Mouse (Mus musculus): ENCODE measurements around the gene Cutc. TPM values are rescaled to one million over a fixed set of nuclear protein-coding genes. Genes with fewer than 3 reads are reported as not detected.

Gene Cutc
- total and polyA plus RNA-seq, 3 experiments = 10.1 to 22.7 (median 18.2) TPM

GRCm38 (mm10) chr19:43731157-43731556 lies 21.6 kb upstream of the Cutc start:
- Histone ChIP-seq H3K27me3 (replicated peaks) (no peaks in the 10 kb centered on the region), H3K4me1 (ENCODE audit: control insufficient read depth in 1 of 2, insufficient read depth in 2 of 2) (peaks cover 6 to 21% of the 10 kb centered on the region in 2 experiments), H3K9ac (ENCODE audit: insufficient read depth, low read depth) (no peak overlapping the region), H3K36me3 (replicated peaks in 1 of 2; ENCODE audit: control insufficient read depth in 1 of 2, insufficient read depth in 1 of 2, low read length in 1 of 2) (peaks cover 28 to 60% of the 10 kb centered on the region in 2 experiments), H3K79me2 (replicated peaks; ENCODE audit: control insufficient read depth, extremely low read depth, insufficient read depth, poor library complexity, severe bottlenecking) (no peaks in the 10 kb centered on the region), H3K4me3 (replicated peaks in 1 of 3; ENCODE audit: low read depth in 2 of 3, low read length in 2 of 3, poor library complexity in 1 of 3) (no peak overlapping the region), H3K4me2 (ENCODE audit: insufficient read depth, low read depth, poor library complexity, severe bottlenecking) (no peak overlapping the region), H3K9me3 (replicated peaks; ENCODE audit: low read length) (peaks cover 1% of the 10 kb centered on the region), H3K27ac (ENCODE audit: insufficient read depth, low read depth) (no peak overlapping the region)
- dilution Hi-C loops (cut with MboI; ENCODE audit: extremely low pct_ligation_motif_present, extremely low pct_unique_long_range_greater_than_20kb, low sequenced_read_pairs) = no loop called here
- in situ Hi-C loops (cut with MboI; ENCODE audit: low pct_ligation_motif_present, low pct_unique_long_range_greater_than_20kb, low sequenced_read_pairs) = no loop called here
- DNase-seq (ENCODE audit: extremely low read depth) = no peak
- TF ChIP-seq SMC3 (IDR thresholded peaks at IDR 0.05; ENCODE audit: low read depth, low read length) (no peak), NRF1 (IDR thresholded peaks at IDR 0.05; ENCODE audit: low read depth, low read length) (no peak), ELF1 (IDR thresholded peaks at IDR 0.05; ENCODE audit: low read depth, low read length) (no peak), IRF4 (IDR thresholded peaks at IDR 0.05; ENCODE audit: low read depth, low read length) (no peak), KAT2A (IDR thresholded peaks at IDR 0.05; ENCODE audit: insufficient replicate concordance, low read length) (no peak), MXI1 (IDR thresholded peaks at IDR 0.05; ENCODE audit: low read depth, low read length) (no peak), POLR2A (IDR thresholded peaks at IDR 0.05; ENCODE audit: low read depth, low read length) (no peak), CHD2 (IDR thresholded peaks at IDR 0.05; ENCODE audit: low read length) (no peak)

- peaks cover 3% of the 10 kb centered on the region for H3K9me3 ChIP-seq (replicated peaks; ENCODE audit: low read length)
- H3K4me3 ChIP-seq (replicated peaks in 1 of 3; ENCODE audit: low read depth in 2 of 3, low read length in 2 of 3, poor library complexity in 1 of 3) = no peak overlapping the region
- no peak overlapping the region for H3K27ac ChIP-seq (ENCODE audit: insufficient read depth, low read depth)
- no peaks in the 10 kb centered on the region for H3K27me3 ChIP-seq (replicated peaks)
- peaks cover 77 to 94% of the 10 kb centered on the region in 2 experiments for H3K36me3 ChIP-seq (replicated peaks in 1 of 2; ENCODE audit: control insufficient read depth in 1 of 2, insufficient read depth in 1 of 2, low read length in 1 of 2)
- no peaks in the 10 kb centered on the region for H3K4me1 ChIP-seq (ENCODE audit: control insufficient read depth in 1 of 2, insufficient read depth in 2 of 2)
- no peak for TF ChIP-seq EP300 (IDR thresholded peaks at IDR 0.05; ENCODE audit: low read length)
- DNase-seq (ENCODE audit: extremely low read depth) = no peak
- no peak overlapping the region for H3K4me2 ChIP-seq (ENCODE audit: insufficient read depth, low read depth, poor library complexity, severe bottlenecking)
- no peaks in the 10 kb centered on the region for H3K79me2 ChIP-seq (replicated peaks; ENCODE audit: control insufficient read depth, extremely low read depth, insufficient read depth, poor library complexity, severe bottlenecking)
- in situ Hi-C loops (cut with MboI; ENCODE audit: low pct_ligation_motif_present, low pct_unique_long_range_greater_than_20kb, low sequenced_read_pairs) (no loop called here), dilution Hi-C loops (cut with MboI; ENCODE audit: extremely low pct_ligation_motif_present, extremely low pct_unique_long_range_greater_than_20kb, low sequenced_read_pairs) (no loop called here)
- H3K9ac ChIP-seq (ENCODE audit: insufficient read depth, low read depth) = no peak overlapping the region
Observed at GRCm38 (mm10) chr19:43738409-43738808, 14.4 kb upstream of the Cutc start.

GRCm38 (mm10) chr19:43743401-43743800 lies 9.4 kb upstream of the Cutc start:
- Histone ChIP-seq H3K9ac (ENCODE audit: insufficient read depth, low read depth) (no peak overlapping the region), H3K4me1 (ENCODE audit: control insufficient read depth in 1 of 2, insufficient read depth in 2 of 2) (no peaks in the 10 kb centered on the region), H3K4me3 (replicated peaks in 1 of 3; ENCODE audit: low read depth in 2 of 3, low read length in 2 of 3, poor library complexity in 1 of 3) (no peak overlapping the region), H3K9me3 (replicated peaks; ENCODE audit: low read length) (peaks cover 1% of the 10 kb centered on the region), H3K27me3 (replicated peaks) (no peaks in the 10 kb centered on the region), H3K79me2 (replicated peaks; ENCODE audit: control insufficient read depth, extremely low read depth, insufficient read depth, poor library complexity, severe bottlenecking) (no peaks in the 10 kb centered on the region), H3K36me3 (replicated peaks in 1 of 2; ENCODE audit: control insufficient read depth in 1 of 2, insufficient read depth in 1 of 2, low read length in 1 of 2) (peaks cover 73 to 98% of the 10 kb centered on the region in 2 experiments), H3K4me2 (ENCODE audit: insufficient read depth, low read depth, poor library complexity, severe bottlenecking) (no peak overlapping the region), H3K27ac (ENCODE audit: insufficient read depth, low read depth) (no peak overlapping the region)
- dilution Hi-C loops (cut with MboI; ENCODE audit: extremely low pct_ligation_motif_present, extremely low pct_unique_long_range_greater_than_20kb, low sequenced_read_pairs) (no loop called here), in situ Hi-C loops (cut with MboI; ENCODE audit: low pct_ligation_motif_present, low pct_unique_long_range_greater_than_20kb, low sequenced_read_pairs) (no loop called here)
- TF ChIP-seq MAZ (IDR thresholded peaks at IDR 0.05; ENCODE audit: low read depth, low read length) (no peak), USF2 (conservative IDR thresholded peaks at IDR 0.05; ENCODE audit: low read depth, low read length) (no peak), RCOR1 (conservative IDR thresholded peaks at IDR 0.05; ENCODE audit: low read depth, low read length) (no peak), POLR2A (IDR thresholded peaks at IDR 0.05; ENCODE audit: low read depth, low read length) (no peak), GABPA (IDR thresholded peaks at IDR 0.05; ENCODE audit: insufficient replicate concordance, low read depth, low read length) (no peak), RAD21 (IDR thresholded peaks at IDR 0.05; ENCODE audit: low read depth, low read length) (no peak), ETS1 (conservative IDR thresholded peaks at IDR 0.05; ENCODE audit: low read depth, low read length) (no peak), HCFC1 (IDR thresholded peaks at IDR 0.05; ENCODE audit: low read depth, low read length) (no peak), PAX5 (IDR thresholded peaks at IDR 0.05; ENCODE audit: low read length) (no peak), SIN3A (IDR thresholded peaks at IDR 0.05; ENCODE audit: low read length) (no peak)
- DNase-seq (ENCODE audit: extremely low read depth) = no peak

Data from CH12.LX (cell line).